Mouse (Mus musculus) liver, embryonic 14.5 days (tissue): Measurements from ENCODE around the gene Pdlim1. TPM values are rescaled to one million over a fixed set of nuclear protein-coding genes. Genes with fewer than 3 reads are reported as not detected.

Experiments used
- ATAC-seq: fragments of 200-750 bp; cut with Nextera tagmentation; 2 replicates; pipeline ENCODE4 v1.8.0; 2017; ENCODE audit warnings: moderate number of reproducible peaks, mild to moderate bottlenecking, moderate library complexity; ENCODE audit not compliant: insufficient read depth
- DNase-seq, 3 experiments: peaks; one replicate each; pipeline ENCODE4 v3.0.0-alpha.2; 2012 to 2013; ENCODE audit warnings: low read depth in 3 of 3, low spot score in 3 of 3
- H3K27ac ChIP-seq: fragments of 300-500 bp; sonication (generic); 2 replicates; pipeline ENCODE4 v1.5.1; 2014; ENCODE audit warnings: moderate library complexity, mild to moderate bottlenecking, control low read depth, inconsistent platforms
- H3K27me3 ChIP-seq: fragments of 300-500 bp; sonication (generic); 2 replicates; pipeline ENCODE4 v1.6.1; 2014; ENCODE audit warnings: mild to moderate bottlenecking, low read length, moderate library complexity; ENCODE audit not compliant: control insufficient read depth, insufficient read depth
- H3K36me3 ChIP-seq: fragments of 300-500 bp; sonication (generic); replicated peaks from 2 replicates; pipeline ENCODE4 v1.6.1; 2014; ENCODE audit warnings: low read depth; ENCODE audit not compliant: control insufficient read depth, insufficient read depth
- H3K4me1 ChIP-seq, 2 experiments: fragments of 200-500 bp in 1 of 2; fragments of 300-500 bp in 1 of 2; sonication (generic) in 1 of 2; replicated peaks; 2 replicates each; pipeline ENCODE4 v1.6.1; 2012 to 2014; ENCODE audit warnings: antibody characterized with exemption in 1 of 2, inconsistent platforms in 1 of 2, low read length in 1 of 2; ENCODE audit not compliant: control insufficient read depth in 2 of 2, insufficient read depth in 2 of 2
- H3K4me2 ChIP-seq: fragments of 300-500 bp; sonication (generic); 2 replicates; pipeline ENCODE4 v1.6.1; 2014; ENCODE audit warnings: low read depth, mild to moderate bottlenecking, control low read depth, moderate library complexity
- H3K4me3 ChIP-seq, 2 experiments: fragments of 200-500 bp in 1 of 2; fragments of 300-500 bp in 1 of 2; sonication (generic) in 1 of 2; 2 replicates each; pipeline ENCODE4 v1.5.1; 2012 to 2014; ENCODE audit warnings: low read depth in 2 of 2, low read length in 2 of 2, mild to moderate bottlenecking in 2 of 2, control low read depth in 1 of 2, inconsistent platforms in 1 of 2, moderate library complexity in 1 of 2; ENCODE audit not compliant: insufficient read depth in 1 of 2
- H3K9ac ChIP-seq: fragments of 300-500 bp; sonication (generic); replicated peaks from 2 replicates; pipeline ENCODE4 v1.6.1; 2014; ENCODE audit warnings: mild to moderate bottlenecking, control low read depth, moderate library complexity
- H3K9me3 ChIP-seq: fragments of 300-500 bp; sonication (generic); 2 replicates; pipeline ENCODE4 v1.6.1; 2016; ENCODE audit warnings: low read length, mixed read lengths; ENCODE audit not compliant: control insufficient read depth
- CTCF ChIP-seq: IDR thresholded peaks from 2 replicates; pipeline ENCODE4 v1.5.1; 2016; ENCODE audit warnings: antibody characterized with exemption, low read depth, control low read depth
- EP300 ChIP-seq: IDR thresholded peaks from 2 replicates; pipeline ENCODE4 v1.6.1; 2016; ENCODE audit warnings: antibody characterized with exemption, low read depth
- WGBS: fragments of 180-500 bp; shearing (Covaris S2); extraction: QIAGEN DNeasy Blood & Tissue Kit; methylation state at CpG from one replicate; pipeline ENCODE4 v1.1.7; 2014; ENCODE audit not compliant: insufficient replicate concordance; 5-methylcytosine and 5-hydroxymethylcytosine counted together
- polyA plus RNA-seq, 2 experiments: library from polyadenylated mRNA; depleted of rRNA in 1 of 2; stranded (reverse) in 1 of 2; unstranded in 1 of 2; fragments of >200 nt; fragmentation: Nextera tagmentation in 1 of 2; extraction: Ambion mirVana in 1 of 2; gene quantifications; 2 replicates each; pipeline versions ENCODE4 v1.2.1 to v1.2.3; 2012 to 2014

Gene Pdlim1
- polyA plus RNA-seq, 2 experiments: 31.4 to 70.7 TPM

- no peak for ATAC-seq
- Histone ChIP-seq H3K27ac (no peak overlapping the region), H3K4me1 (peaks cover 0 to 3% of the 10 kb centered on the region in 2 experiments; a peak in 2 of 4 replicates), H3K9ac (no peak overlapping the region), H3K4me2 (no peak overlapping the region), H3K27me3 (no peaks in the 10 kb centered on the region), H3K36me3 (no peaks in the 10 kb centered on the region; the same call in 1 of the 2 replicates), H3K9me3 (no peaks in the 10 kb centered on the region), H3K4me3 (no peak overlapping the region)
- TF ChIP-seq EP300: no peak
- TF ChIP-seq CTCF: no peak
- WGBS: 82% methylated on average over 6 of the region's 6 CpGs
- no peak for DNase-seq
These were observed 18.6 kb upstream of the Pdlim1 start for GRCm38 (mm10) chr19:40290099-40290724.

GRCm38 (mm10) chr19:40288415-40288814 is 16.8 kb upstream of the Pdlim1 start:
- H3K9me3 ChIP-seq: no peaks in the 10 kb centered on the region
- no peaks in the 10 kb centered on the region for H3K36me3 ChIP-seq
- no peaks in the 10 kb centered on the region for H3K4me1 ChIP-seq
- ATAC-seq: no peak
- no peak overlapping the region for H3K4me2 ChIP-seq
- WGBS: 83% methylated on average over 9 of the region's 9 CpGs
- no peak overlapping the region for H3K27ac ChIP-seq
- H3K4me3 ChIP-seq: no peak overlapping the region
- DNase-seq: no peak
- TF ChIP-seq CTCF: no peak
- no peaks in the 10 kb centered on the region for H3K27me3 ChIP-seq
- no peak overlapping the region for H3K9ac ChIP-seq

DNA sequence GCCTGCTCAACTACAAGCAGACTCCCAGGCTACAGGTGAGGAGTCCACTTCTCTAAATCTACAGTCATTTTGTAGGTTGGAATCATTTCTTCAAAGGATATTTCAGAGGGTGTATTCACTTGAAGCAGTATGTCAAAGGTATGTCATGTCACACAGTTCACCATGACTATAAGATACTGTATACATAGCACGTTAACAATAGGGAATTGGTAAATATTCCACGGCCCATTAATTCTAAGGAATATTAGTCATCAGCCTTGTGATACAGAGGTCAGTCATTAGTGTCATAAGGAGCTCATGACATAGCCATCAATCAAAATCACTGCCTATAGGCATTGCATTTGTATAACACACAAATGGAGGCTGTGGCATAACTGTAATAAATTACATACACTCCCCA is 13.1 kb upstream of the Pdlim1 start:
- Histone ChIP-seq H3K9ac (no peak overlapping the region), H3K4me3 (no peak overlapping the region), H3K4me2 (no peak overlapping the region), H3K27ac (no peak overlapping the region), H3K36me3 (no peaks in the 10 kb centered on the region), H3K27me3 (no peaks in the 10 kb centered on the region), H3K4me1 (no peaks in the 10 kb centered on the region), H3K9me3 (no peaks in the 10 kb centered on the region)
- ATAC-seq (no peak), DNase-seq (no peak)
- WGBS: 70% methylated on average over 2 of the region's 2 CpGs
- no peak for TF ChIP-seq CTCF
- TF ChIP-seq EP300: no peak

DNA sequence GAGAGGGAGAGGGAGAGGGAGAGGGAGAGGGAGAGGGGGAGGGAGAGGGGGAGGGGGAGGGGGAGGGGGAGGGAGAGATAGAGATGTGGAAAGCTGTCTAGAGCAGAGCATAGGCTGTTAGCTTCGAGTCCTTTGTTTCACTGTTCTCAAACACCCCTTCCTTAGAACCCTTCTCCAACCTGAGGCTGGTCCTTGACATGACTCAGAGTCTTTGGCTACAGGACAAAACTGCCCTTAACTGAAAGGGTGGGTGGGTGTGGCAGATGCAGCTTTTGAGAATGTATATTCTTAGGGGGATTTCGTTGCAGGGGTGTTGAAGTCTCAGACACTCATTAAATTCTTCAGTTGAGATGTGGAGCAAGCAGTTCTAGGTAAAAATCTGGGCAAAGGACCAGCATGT is 11.8 kb upstream of the Pdlim1 start:
- no peaks in the 10 kb centered on the region for H3K9me3 ChIP-seq
- no peak overlapping the region for H3K9ac ChIP-seq
- H3K27me3 ChIP-seq: no peaks in the 10 kb centered on the region
- WGBS: 47% methylated on average over 2 of the region's 2 CpGs
- no peak for TF ChIP-seq EP300
- no peak for TF ChIP-seq CTCF
- no peak overlapping the region for H3K27ac ChIP-seq
- no peak overlapping the region for H3K4me2 ChIP-seq
- ATAC-seq (no peak), DNase-seq (no peak)
- H3K4me3 ChIP-seq: no peak overlapping the region
- H3K4me1 ChIP-seq: no peaks in the 10 kb centered on the region
- no peaks in the 10 kb centered on the region for H3K36me3 ChIP-seq

- H3K9ac ChIP-seq: no peak overlapping the region
- H3K27me3 ChIP-seq: no peaks in the 10 kb centered on the region
- DNase-seq: no peak
- TF ChIP-seq EP300 (no peak), CTCF (no peak)
- no peak overlapping the region for H3K4me2 ChIP-seq
- H3K4me3 ChIP-seq: no peak overlapping the region
- peak; percentile 62 for ATAC-seq
- no peaks in the 10 kb centered on the region for H3K36me3 ChIP-seq
- no peak overlapping the region for H3K27ac ChIP-seq
- H3K9me3 ChIP-seq: no peaks in the 10 kb centered on the region
- H3K4me1 ChIP-seq: no peaks in the 10 kb centered on the region
- WGBS: 41% methylated on average over 8 of the region's 8 CpGs
These were observed 6.9 kb upstream of the Pdlim1 start for GRCm38 (mm10) chr19:40278372-40279023.
